Mouse (Mus musculus): ENCODE measurements around the gene Simc1. TPM values are rescaled to one million over a fixed set of nuclear protein-coding genes. Genes with fewer than 3 reads are reported as not detected.

Simc1 gene
- total RNA-seq, 4 experiments from 2014 or later = 15.2 to 17.8 (median 17.1) TPM

DNA sequence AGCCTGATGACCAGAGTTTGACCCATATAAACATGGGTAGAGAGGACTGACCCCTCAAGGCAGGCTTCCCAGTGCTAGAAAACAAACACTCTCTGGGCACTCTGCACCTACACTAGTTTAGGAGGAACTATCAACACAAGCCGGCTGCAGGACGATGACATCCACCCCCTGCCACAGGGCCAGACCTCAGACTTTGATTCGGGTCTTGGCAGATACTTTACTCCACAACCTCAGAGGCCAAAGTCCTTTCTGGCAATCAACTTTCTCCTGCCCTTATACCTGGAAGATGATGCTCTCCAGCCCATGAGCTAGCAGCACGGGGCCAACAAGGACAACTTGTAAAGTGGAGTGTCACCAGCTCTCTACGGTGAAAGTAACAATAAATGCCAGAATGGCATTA is 79.3 kb downstream of the Simc1 start:
- no peak for DNase-seq (ENCODE audit: low spot score in 2 of 2)

DNA sequence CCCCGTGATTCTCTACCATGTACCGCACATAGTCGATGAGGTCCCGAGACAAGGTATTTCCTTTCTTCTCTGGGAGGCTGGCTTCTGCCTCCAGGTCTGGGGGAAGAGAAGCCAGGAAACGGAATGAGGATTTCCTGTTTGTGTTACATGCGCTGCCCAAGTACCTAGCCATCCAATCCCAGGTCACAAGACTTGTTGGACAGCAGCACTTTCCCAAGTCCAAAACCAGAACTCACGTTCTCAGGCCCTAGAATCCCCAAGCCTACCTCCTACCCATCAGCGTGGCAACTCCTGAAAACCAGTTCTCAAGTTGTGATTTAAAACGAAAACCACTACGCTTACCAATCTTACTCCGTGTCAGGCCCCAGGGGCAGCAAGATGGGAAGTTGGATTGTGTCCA is 82.3 kb downstream of the Simc1 start:
- no peak for DNase-seq (ENCODE audit: low spot score in 2 of 2)

DNA sequence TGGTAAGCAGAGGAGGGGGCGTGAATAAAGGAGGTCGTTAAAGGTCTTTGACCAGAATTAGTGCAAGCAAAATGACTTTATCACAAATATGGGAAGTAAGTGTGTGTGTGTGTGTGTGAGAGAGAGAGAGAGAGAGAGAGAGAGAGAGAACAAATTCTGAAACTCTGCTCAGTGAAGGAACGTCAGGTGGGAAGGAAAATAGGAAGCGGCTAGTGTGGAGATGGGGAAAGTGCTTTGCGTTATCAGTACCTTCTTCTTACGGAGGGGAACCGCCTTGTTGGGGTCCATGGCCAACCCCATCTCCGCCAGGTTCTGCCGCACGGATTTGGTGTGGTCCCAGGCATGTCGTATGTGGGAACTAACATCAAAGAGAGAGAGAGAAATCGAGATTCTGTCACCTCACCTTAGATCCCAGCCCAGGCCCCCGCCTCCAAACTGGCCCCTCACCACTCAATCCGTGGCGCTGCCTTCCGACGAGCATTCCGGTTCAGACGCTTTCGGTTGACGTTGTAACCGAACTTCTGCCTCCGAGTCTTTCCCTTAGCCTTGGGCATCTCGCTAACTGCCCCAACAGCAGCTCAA is 85.9 kb downstream of the Simc1 start:
- DNase-seq (ENCODE audit: low spot score in 2 of 2) = no peak

DNA sequence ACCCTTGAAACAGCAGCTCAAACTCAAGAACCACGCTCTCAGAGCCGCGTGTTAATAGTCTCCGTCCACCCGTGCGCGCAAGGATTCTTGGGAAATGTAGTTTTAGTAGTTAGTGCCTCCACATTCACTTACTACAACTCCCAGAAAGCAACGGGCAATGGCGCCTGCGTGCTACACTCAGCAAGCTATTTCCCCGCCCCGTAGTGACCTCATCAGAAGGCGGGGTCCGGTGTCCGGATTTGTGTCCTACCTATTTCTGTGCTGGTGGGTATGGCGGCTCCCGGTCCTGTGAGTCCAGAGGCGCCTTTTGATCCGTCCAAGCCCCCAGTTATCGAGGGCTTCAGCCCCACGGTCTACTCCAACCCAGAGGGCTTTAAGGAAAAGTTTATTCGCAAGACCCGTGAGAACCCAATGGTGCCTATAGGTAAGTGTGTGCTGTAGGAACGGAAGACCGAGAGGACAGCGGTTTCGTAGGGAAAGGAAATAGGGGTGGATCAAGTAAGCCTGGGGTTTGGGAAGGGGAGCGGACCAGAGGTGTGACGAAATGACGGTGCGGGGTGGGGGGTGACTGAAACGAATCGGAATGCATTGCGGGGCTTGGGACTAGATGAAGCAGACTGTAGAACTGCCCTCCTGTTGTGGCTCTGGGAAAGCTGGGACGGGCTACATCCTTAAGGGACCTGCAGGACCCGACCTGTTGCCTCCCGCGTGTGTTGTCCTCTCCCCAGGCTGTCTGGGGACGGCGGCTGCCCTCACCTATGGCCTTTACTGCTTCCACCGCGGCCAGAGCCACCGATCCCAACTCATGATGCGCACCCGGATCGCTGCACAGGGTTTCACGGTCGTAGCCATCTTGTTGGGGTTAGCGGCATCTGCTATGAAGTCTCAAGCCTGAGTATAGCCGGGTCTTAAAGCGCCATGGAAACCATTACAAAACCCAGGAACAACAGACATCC is 86.7 kb downstream of the Simc1 start, which contains the start of the genes Nop16 and Higd2a:
Gene Nop16, minus strand, starts transcription at position 95 of the 956 bp plus-strand sequence.
Gene Higd2a, plus strand, starts transcription at position 212 of the 956 bp plus-strand sequence.
- DNase-seq (ENCODE audit: low spot score in 2 of 2) = peak; percentile 90 to 98

DNA sequence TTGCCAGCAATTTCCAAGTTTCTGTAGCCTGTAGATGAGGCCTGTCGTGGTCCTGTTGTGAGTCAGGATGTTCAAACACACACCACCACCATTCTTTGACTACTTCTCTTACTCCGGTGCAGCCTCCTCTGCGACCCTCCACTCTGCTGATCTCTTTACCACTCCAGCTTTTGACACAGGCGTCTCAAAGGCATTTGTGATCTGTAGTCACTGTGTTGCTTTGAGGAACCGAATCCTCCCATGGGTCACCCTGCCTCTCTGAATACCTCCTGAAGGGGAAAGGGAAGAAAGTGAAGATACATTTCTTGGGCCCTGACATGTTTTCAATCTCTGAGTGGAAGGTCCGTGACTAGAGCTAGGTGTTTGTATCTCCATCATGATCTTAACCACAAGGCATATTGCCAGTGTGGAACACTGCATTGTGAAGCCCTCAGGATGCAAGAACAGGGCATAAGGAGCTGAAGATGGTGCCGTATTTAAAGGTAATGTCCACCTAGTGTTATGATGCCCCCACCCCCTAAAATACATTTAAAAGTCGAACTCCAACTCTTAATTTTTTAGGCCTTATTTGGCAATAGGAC is 88.3 kb downstream of the Simc1 start:
- no peak for DNase-seq (ENCODE audit: low spot score in 2 of 2)

DNA sequence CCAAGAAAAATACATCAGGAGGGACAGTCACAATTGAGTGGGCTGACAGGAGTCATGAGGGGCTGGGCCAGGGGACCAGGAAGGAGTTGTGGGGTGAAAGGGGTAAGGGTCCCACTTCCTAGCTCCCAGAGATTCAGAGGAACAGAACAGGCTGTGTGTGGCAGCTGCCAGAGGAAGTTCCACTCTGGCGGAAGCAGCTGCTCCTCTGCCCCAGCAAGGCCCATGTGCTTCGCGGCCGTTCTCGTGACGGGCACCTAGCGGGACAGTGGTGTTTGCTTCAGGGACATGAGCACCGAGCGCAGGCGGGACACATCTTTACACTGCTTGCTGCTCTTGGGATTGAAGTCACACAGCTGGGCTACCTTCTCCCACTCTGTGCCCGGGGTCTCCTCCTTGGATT is 90.0 kb downstream of the Simc1 start:
- no peak for DNase-seq (ENCODE audit: low spot score in 2 of 2)

DNA sequence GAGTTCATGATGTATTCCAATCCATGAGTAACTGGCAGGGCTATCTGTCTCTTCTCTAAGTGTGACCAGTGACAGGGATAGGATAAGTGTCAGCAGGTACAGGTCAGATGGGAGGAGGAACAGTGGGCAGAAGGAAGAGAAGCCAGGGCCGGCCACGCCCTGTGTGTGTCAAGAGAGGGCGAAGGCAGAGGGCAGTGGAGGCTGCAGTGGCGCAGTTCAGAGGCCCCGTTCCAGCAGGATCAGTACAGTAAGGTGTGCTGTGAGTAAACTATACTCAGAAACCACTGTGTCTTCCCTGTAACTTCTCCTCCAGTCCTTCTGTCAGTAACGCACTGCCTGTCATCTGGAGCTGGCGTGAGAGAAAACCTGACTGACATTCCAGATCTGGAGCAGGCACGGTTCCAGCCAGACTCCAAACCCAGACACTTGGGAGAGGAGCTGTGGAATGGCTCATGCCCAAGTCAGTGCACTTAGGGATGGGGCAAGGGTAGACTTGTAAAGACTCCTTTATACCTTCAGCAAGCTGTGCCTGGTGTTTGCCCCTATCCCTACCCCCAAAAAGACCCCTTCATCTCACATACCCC is 92.6 kb downstream of the Simc1 start:
- DNase-seq (ENCODE audit: low spot score in 2 of 2) = no peak

DNA sequence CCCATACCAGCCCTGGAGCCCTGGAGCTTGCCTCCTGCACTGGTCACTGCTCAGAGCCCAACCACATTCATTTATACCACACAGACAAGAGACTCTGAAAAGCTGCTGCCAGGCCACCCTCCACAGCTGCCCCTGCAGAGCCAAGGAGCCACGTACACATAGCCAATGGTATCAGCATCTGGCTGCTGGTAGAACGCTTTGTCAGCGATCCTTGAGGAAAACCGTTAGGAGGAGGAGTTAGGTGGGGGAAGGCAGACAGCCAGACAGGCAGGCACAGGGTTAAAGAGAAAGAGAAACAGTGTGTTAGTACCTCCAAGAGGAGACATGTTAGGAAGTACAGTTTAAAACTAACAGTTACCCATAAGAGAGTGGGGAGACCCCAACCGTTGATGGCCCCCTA is 93.3 kb downstream of the Simc1 start:
- no peak for DNase-seq (ENCODE audit: low spot score in 2 of 2)

DNA sequence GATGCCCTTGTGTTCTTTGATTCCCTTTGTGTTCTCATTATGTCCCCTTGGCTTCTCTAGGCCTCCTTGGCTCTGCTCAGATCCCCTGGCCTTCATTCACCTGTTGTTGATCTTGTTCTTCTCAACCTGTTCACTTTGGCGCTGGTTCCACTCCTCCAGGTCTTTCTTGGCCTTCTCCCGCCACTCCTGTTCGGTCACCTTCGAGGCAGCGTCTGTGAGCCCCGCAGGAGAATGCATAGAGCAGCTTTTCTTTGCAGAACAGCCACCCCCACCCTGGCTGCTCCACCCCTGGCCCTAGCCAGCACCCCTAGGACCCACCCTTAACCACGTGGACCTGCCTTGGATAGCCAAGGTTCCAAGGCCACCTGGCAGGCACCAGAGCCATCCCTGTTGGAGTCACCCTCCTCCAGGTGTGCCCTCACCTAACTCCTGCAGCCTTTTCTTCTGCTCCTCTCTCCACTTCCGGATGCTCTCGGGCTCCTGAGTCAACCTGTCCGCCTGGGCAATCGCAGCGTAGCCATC is 95.1 kb downstream of the Simc1 start:
- no peak for DNase-seq (ENCODE audit: low spot score in 2 of 2)

Small RNA genes lying within 50 kb of the gene (microRNA-seq; reads per million reads assigned to microRNA genes)
- gene Gm24195 = 0 reads per million in 2 experiments

Other genes starting within 250 kb of the Simc1 start
- gene Cplx2, start 132.4 kb upstream of the Simc1 start, total RNA-seq (2022) = 100 to 1,000 TPM; 781 to 858 (median 827) TPM
- gene Thoc3, start 34.9 kb upstream of the Simc1 start, total RNA-seq (2022) = 10 to 100 TPM; 31.2 to 37.2 (median 35.5) TPM
- 100 to 1,000 TPM; 122 to 141 (median 126) TPM for gene 4833439L19Rik, start 61.7 kb downstream of the Simc1 start, total RNA-seq (2022)
- 10 to 100 TPM; 21.7 to 37.2 (median 27.8) TPM for gene Arl10, start 71.2 kb downstream of the Simc1 start, total RNA-seq (2022)
- gene Nop16, start 86.3 kb downstream of the Simc1 start, total RNA-seq (2022) = 10 to 100 TPM; 17.2 to 23.0 (median 20.3) TPM
- gene Higd2a, start 86.4 kb downstream of the Simc1 start, total RNA-seq (2022) = 100 to 1,000 TPM; 134 to 142 (median 140) TPM
- 100 to 1,000 TPM; 271 to 315 (median 292) TPM for gene Cltb, start 107.6 kb downstream of the Simc1 start, total RNA-seq (2022)
- 10 to 100 TPM; 47.2 to 60.3 (median 55.7) TPM for gene Faf2, start 118.0 kb downstream of the Simc1 start, total RNA-seq (2022)
- gene Rnf44, start 190.1 kb downstream of the Simc1 start, total RNA-seq (2022) = 100 to 1,000 TPM; 141 to 159 (median 144) TPM
- under 1 TPM; 0.13 to 0.35 (median 0.25) TPM for gene Cdhr2, start 197.7 kb downstream of the Simc1 start, total RNA-seq (2022)
- gene Gprin1, start 246.1 kb downstream of the Simc1 start, total RNA-seq (2022) = 100 to 1,000 TPM in 3 of 4 experiments, 10 to 100 TPM in 1; 99.2 to 121 (median 105) TPM